Mouse (Mus musculus) frontal cortex, adult 2 months (tissue): Measurements from ENCODE around the gene Amot. TPM values are rescaled to one million over a fixed set of nuclear protein-coding genes. Genes with fewer than 3 reads are reported as not detected.

ENCODE experiments used
- polyA plus RNA-seq: library from polyadenylated mRNA; depleted of rRNA; stranded (reverse); fragments of >200 nt; gene quantifications from 2 replicates; pipeline ENCODE4 v1.2.3, GENCODE M21; 2012; rRNA removed

Gene Amot
- polyA plus RNA-seq, 1 experiment = 13.6 TPM

Other genes with a start within 250 kb of the Amot start
- 0.08 and 0.15 TPM in 2 replicates for gene Lhfpl1, start 156.1 kb downstream of the Amot start, polyA plus RNA-seq